Mouse (Mus musculus) heart, postnatal 0 days (tissue): ENCODE measurements around the gene Nom1.

Source experiments
- CTCF ChIP-seq: IDR thresholded peaks from 2 replicates; pipeline ENCODE4 v1.5.1; 2016; ENCODE audit warnings: antibody characterized with exemption, control low read depth, low read depth
- EP300 ChIP-seq: IDR thresholded peaks from 2 replicates; pipeline ENCODE4 v1.6.1; 2016; ENCODE audit warnings: antibody characterized with exemption, low read depth

- TF ChIP-seq CTCF (no peak), EP300 (no peak)
Observed at GRCm38 (mm10) chr5:29475041-29475440, 40.6 kb downstream of the Nom1 start.
